Mouse (Mus musculus) neural tube, embryonic 15.5 days (tissue): ENCODE results near the gene Gm281. TPM values are rescaled to one million over a fixed set of nuclear protein-coding genes. Genes with fewer than 3 reads are reported as not detected.
A peak's percentile ranks its signal among the peaks of the same experiment; 100 is the strongest.

Experiments
- ATAC-seq: fragments of 200-750 bp; cut with Nextera tagmentation; 2 replicates; pipeline ENCODE4 v1.8.0; 2017; ENCODE audit warnings: mild to moderate bottlenecking, moderate TSS enrichment, moderate library complexity; ENCODE audit not compliant: low FRiP score
- H3K27ac ChIP-seq: fragments of 300-500 bp; sonication (generic); replicated peaks from 2 replicates; pipeline ENCODE4 v1.5.1; 2015; ENCODE audit warnings: mild to moderate bottlenecking, inconsistent platforms
- H3K27me3 ChIP-seq: fragments of 300-500 bp; sonication (generic); replicated peaks from 2 replicates; pipeline ENCODE4 v1.6.1; 2015; ENCODE audit warnings: inconsistent platforms
- H3K36me3 ChIP-seq: fragments of 300-500 bp; sonication (generic); 2 replicates; pipeline ENCODE4 v1.6.1; 2015; ENCODE audit warnings: inconsistent platforms
- H3K4me1 ChIP-seq: fragments of 300-500 bp; sonication (generic); 2 replicates; pipeline ENCODE4 v1.6.1; 2015; ENCODE audit warnings: inconsistent platforms
- H3K4me2 ChIP-seq: fragments of 300-500 bp; sonication (generic); 2 replicates; pipeline ENCODE4 v1.6.1; 2015; ENCODE audit warnings: inconsistent platforms, mild to moderate bottlenecking, moderate library complexity
- H3K4me3 ChIP-seq: fragments of 300-500 bp; sonication (generic); replicated peaks from 2 replicates; pipeline ENCODE4 v1.5.1; 2015; ENCODE audit warnings: mild to moderate bottlenecking, inconsistent platforms
- H3K9ac ChIP-seq: fragments of 300-500 bp; sonication (generic); replicated peaks from 2 replicates; pipeline ENCODE4 v1.6.1; 2015; ENCODE audit warnings: mild to moderate bottlenecking, inconsistent platforms
- H3K9me3 ChIP-seq: fragments of 300-500 bp; sonication (generic); replicated peaks from 2 replicates; pipeline ENCODE4 v1.6.1; 2016; ENCODE audit warnings: inconsistent platforms
- WGBS: fragments of 180-500 bp; shearing (Covaris S2); methylation state at CpG from one replicate; pipeline ENCODE4 v1.1.7; 2015; ENCODE audit warnings: mixed read lengths; 5-methylcytosine and 5-hydroxymethylcytosine counted together
- polyA plus RNA-seq: library from polyadenylated mRNA; unstranded; fragments of >200 nt; fragmentation: Nextera tagmentation; extraction: Ambion mirVana; gene quantifications from 2 replicates; pipeline ENCODE4 v1.2.1, GENCODE M21; 2015

Gene Gm281
- polyA plus RNA-seq, 1 experiment from 2014 or later: not detected

GRCm38 (mm10) chr14:13933290-13934051 is 19.2 kb upstream of the Gm281 start:
- Histone ChIP-seq H3K9me3 (no peaks in the 10 kb centered on the region), H3K36me3 (no peaks in the 10 kb centered on the region), H3K9ac (0 out of 2 replicates have a peak overlapping the region, but pooled peaks have one; percentile 11), H3K27me3 (no peaks in the 10 kb centered on the region), H3K27ac (no peak overlapping the region), H3K4me2 (peak overlapping the region; percentile 57), H3K4me1 (peaks cover 7% of the 10 kb centered on the region), H3K4me3 (peak overlapping the region; percentile 23)
- WGBS: 37% methylated on average over 26 of the region's 31 CpGs
- peak; percentile 65; the same call in 1 of the 2 replicates for ATAC-seq

DNA sequence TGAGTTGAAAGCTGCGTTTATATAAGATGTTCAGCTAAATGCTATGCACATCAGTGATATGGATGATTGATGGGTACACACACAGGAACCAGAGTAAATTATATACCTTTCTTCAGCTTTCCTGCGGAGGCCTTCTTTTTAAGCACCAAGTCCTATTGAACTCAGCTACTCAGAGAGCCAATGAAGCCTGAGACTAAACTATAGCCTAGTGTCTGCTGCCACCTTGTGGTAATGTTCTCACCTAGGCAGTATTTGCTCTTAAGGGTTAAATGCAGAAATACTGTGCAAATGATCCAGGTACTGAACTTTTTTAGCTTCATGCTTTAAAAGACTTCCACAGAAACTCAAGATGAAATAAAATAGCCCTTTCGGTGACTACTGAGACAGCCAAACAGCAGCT is 3.4 kb upstream of the Gm281 start:
- no peaks in the 10 kb centered on the region for H3K4me1 ChIP-seq
- no peak overlapping the region for H3K9ac ChIP-seq
- no peaks in the 10 kb centered on the region for H3K27me3 ChIP-seq
- H3K36me3 ChIP-seq: no peaks in the 10 kb centered on the region
- no peaks in the 10 kb centered on the region for H3K9me3 ChIP-seq
- WGBS: 28% methylated on average over 3 of the region's 3 CpGs
- H3K4me3 ChIP-seq: no peak overlapping the region
- no peak overlapping the region for H3K27ac ChIP-seq
- H3K4me2 ChIP-seq: no peak overlapping the region
- ATAC-seq: peak; percentile 87; the same call in 1 of the 2 replicates

DNA sequence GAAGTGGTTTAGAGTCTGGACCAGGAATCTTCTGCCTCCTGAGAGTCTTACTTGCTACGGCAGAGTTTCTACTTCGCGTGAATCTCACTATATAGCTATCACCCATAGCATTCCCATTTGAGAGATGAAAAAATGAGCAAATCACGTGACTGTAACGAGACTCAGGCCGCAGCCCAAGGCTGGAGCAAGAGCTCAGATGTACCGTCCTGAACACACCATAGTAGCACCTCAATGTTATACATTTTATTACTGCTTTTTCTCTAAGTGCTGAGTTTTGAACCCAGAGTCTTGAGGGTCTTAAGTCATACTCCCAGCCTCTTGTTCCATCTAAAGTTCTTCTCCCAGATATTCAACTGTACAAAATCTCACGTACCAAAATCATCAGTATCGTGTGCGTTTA is 2.9 kb upstream of the Gm281 start:
- H3K9ac ChIP-seq: no peak overlapping the region
- no peaks in the 10 kb centered on the region for H3K9me3 ChIP-seq
- H3K27ac ChIP-seq: no peak overlapping the region
- no peak overlapping the region for H3K4me3 ChIP-seq
- H3K4me2 ChIP-seq: no peak overlapping the region
- H3K27me3 ChIP-seq: no peaks in the 10 kb centered on the region
- ATAC-seq: no peak; the same call in 1 of the 2 replicates
- no peaks in the 10 kb centered on the region for H3K4me1 ChIP-seq
- no peaks in the 10 kb centered on the region for H3K36me3 ChIP-seq
- 92% methylated on average over 10 of the region's 10 CpGs for WGBS

DNA sequence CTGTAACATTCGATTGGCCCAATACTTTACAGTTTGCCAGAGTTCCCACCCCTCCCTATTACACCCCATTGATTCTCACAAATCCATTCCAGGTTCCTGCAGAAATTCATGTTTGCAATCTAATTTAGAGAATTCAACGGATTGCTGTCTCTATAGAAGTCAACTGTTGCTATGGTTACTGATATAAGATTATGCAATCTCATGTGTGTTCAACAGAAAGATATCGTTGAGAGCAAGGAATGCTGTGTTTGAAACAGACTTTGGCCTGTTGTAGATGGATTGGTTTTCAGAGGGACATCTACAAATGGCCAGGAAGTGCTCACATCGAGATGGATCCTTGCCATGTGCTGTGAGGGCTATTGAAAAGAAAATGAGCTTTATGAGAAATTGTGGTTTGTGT is 929 bp upstream of the Gm281 start:
- WGBS: 74% methylated on average over 4 of the region's 4 CpGs

GRCm38 (mm10) chr14:13910148-13910547 is 4.1 kb downstream of the Gm281 start:
- Histone ChIP-seq H3K27me3 (no peaks in the 10 kb centered on the region), H3K4me1 (no peaks in the 10 kb centered on the region), H3K36me3 (no peaks in the 10 kb centered on the region), H3K4me2 (no peak overlapping the region), H3K9ac (no peak overlapping the region), H3K4me3 (no peak overlapping the region), H3K9me3 (no peaks in the 10 kb centered on the region), H3K27ac (no peak overlapping the region)
- WGBS: 95% methylated on average over 2 of the region's 2 CpGs
- ATAC-seq: no peak

More for the DNA sequence above, 929 bp upstream of the Gm281 start:
- Histone ChIP-seq H3K9ac (no peak overlapping the region), H3K36me3 (no peaks in the 10 kb centered on the region), H3K9me3 (no peaks in the 10 kb centered on the region), H3K27me3 (no peaks in the 10 kb centered on the region), H3K4me3 (no peak overlapping the region), H3K27ac (no peak overlapping the region), H3K4me2 (no peak overlapping the region), H3K4me1 (no peaks in the 10 kb centered on the region)
- no peak for ATAC-seq

DNA sequence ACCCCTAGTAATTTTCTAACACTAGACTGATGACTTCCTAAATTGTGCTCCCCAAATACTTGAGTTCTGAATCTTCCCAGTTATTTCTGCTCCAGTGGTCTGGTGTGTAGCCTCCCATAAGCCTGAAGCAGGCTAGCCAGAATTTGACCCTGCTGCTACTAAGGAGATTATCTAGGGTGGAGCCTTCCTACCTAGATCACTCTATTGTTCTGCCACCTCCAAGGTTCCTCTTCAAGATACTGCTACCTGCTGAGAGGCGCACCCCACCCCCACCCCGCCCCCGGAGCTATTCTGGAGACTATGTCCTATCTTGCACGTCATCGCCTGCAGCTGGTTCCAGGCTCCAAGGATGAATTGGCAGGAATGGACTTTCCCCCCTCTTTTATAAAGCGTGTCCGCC is 7.1 kb downstream of the Gm281 start:
- WGBS: 94% methylated on average over 7 of the region's 7 CpGs
- no peak overlapping the region for H3K9ac ChIP-seq
- no peak overlapping the region for H3K27ac ChIP-seq
- H3K4me3 ChIP-seq: no peak overlapping the region
- no peak for ATAC-seq
- no peaks in the 10 kb centered on the region for H3K4me1 ChIP-seq
- no peaks in the 10 kb centered on the region for H3K9me3 ChIP-seq
- H3K4me2 ChIP-seq: no peak overlapping the region
- no peaks in the 10 kb centered on the region for H3K27me3 ChIP-seq
- H3K36me3 ChIP-seq: no peaks in the 10 kb centered on the region

GRCm38 (mm10) chr14:13906461-13906860 is 7.8 kb downstream of the Gm281 start:
- Histone ChIP-seq H3K9me3 (no peaks in the 10 kb centered on the region), H3K9ac (no peak overlapping the region), H3K4me1 (0 out of 2 replicates have a peak, but pooled peaks cover under 1% of the 10 kb centered on the region), H3K27ac (no peak overlapping the region), H3K4me2 (no peak overlapping the region), H3K4me3 (no peak overlapping the region), H3K27me3 (no peaks in the 10 kb centered on the region), H3K36me3 (no peaks in the 10 kb centered on the region)
- ATAC-seq: no peak
- 90% methylated on average over 1 of the region's 1 CpGs for WGBS

DNA sequence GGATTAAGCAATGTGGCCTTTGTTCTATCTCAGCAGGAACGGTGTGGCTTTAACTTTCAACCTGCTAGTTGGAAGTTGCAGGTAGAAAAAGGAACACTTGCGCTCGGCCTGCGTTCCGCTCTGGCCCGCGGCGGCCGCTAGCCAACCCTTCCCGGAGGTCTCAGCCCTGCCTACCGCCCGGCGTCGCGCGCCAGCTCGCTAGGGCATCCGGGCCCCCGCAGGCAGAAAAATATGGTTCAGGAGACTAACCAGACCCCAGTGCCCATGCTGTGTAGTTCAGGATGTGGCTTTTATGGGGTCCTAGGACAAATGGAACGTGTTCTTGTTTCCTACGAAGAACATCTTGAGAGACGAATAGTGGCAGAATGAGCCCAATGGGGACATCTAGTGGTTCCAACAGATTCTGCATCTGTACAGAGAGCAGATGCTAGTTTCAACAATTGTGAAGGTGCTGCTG is 12.6 kb downstream of the Gm281 start:
- Histone ChIP-seq H3K9ac (peak overlapping the region; percentile 64), H3K4me3 (peak overlapping the region; percentile 54), H3K4me1 (0 out of 2 replicates have a peak, but pooled peaks cover 5% of the 10 kb centered on the region), H3K36me3 (no peaks in the 10 kb centered on the region), H3K4me2 (peak overlapping the region; percentile 90), H3K27ac (no peak overlapping the region), H3K27me3 (peaks cover 6% of the 10 kb centered on the region), H3K9me3 (no peaks in the 10 kb centered on the region)
- under 1% methylated on average over 22 of the region's 22 CpGs for WGBS
- peak; percentile 90 for ATAC-seq

DNA sequence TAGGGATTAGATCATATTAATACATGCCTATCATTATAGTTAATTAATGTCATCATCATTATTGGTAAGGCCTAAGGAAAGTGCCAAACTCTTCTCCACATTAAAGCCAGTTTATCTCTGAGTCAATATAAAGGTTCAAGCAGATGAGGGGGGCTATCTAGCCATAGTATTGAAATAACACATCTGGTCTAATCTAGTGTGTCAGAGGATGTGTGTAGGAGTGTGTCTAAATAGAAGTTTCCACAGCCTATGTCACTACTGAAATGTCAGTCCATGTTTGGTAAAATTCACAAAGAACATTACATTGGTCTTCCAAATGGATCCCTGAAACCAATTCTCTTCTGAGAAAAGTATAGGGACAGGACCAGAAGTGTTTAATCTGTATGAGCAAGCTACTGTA is 19.1 kb downstream of the Gm281 start:
- H3K4me3 ChIP-seq: no peak overlapping the region
- ATAC-seq: no peak
- H3K27ac ChIP-seq: no peak overlapping the region
- no peak overlapping the region for H3K9ac ChIP-seq
- H3K27me3 ChIP-seq: no peaks in the 10 kb centered on the region
- H3K36me3 ChIP-seq: no peaks in the 10 kb centered on the region
- no peaks in the 10 kb centered on the region for H3K9me3 ChIP-seq
- no peaks in the 10 kb centered on the region for H3K4me1 ChIP-seq
- H3K4me2 ChIP-seq: no peak overlapping the region

DNA sequence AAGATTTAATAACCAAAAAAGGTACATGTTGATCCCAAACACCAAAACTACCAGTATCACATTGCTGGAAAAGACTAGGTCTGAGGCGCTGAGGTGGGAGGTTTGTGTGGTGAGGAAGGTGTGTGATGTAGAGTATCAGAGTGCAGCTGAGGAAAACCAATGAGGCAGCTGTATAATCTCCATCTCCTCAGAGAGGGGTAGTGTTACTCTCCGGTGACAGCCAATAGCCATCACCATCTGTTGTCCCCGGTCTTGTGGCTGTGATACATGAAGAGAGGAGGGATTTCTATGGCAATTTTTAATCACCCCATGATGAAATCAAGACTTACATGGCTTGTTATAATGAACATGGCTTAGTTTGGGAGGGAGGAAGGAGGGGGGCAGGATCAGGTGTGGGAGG is 20.5 kb downstream of the Gm281 start:
- Histone ChIP-seq H3K4me2 (no peak overlapping the region), H3K9ac (no peak overlapping the region), H3K4me1 (no peaks in the 10 kb centered on the region), H3K27me3 (no peaks in the 10 kb centered on the region), H3K9me3 (no peaks in the 10 kb centered on the region), H3K36me3 (no peaks in the 10 kb centered on the region), H3K4me3 (no peak overlapping the region), H3K27ac (no peak overlapping the region)
- WGBS: 68% methylated on average over 3 of the region's 3 CpGs
- no peak for ATAC-seq

DNA sequence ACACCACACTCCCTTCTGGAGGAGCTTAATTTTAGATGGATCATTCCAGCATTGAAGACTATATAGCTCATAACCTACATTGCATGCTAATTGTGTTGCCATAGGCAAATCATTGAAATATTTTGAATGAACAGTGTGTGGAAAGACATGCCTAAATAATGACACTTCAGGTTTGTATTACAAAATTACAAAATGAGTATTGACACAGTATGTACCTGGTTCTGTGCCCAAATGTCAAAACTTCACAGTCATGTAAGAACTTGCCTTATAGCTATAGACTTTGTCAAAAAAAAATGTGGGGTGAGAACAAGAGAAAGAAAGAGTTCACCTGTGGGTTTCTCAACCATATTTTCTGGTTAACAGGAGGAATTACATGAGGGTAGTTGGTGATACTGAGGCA is 52.9 kb downstream of the Gm281 start:
- Histone ChIP-seq H3K27ac (no peak overlapping the region), H3K36me3 (no peaks in the 10 kb centered on the region), H3K4me2 (no peak overlapping the region), H3K27me3 (no peaks in the 10 kb centered on the region), H3K9me3 (no peaks in the 10 kb centered on the region), H3K4me3 (no peak overlapping the region), H3K4me1 (no peaks in the 10 kb centered on the region), H3K9ac (no peak overlapping the region)
- no peak for ATAC-seq

- Histone ChIP-seq H3K4me3 (no peak overlapping the region), H3K9ac (no peak overlapping the region), H3K4me2 (no peak overlapping the region), H3K27ac (no peak overlapping the region), H3K9me3 (no peaks in the 10 kb centered on the region), H3K27me3 (no peaks in the 10 kb centered on the region), H3K36me3 (no peaks in the 10 kb centered on the region), H3K4me1 (no peaks in the 10 kb centered on the region)
- WGBS: 77% methylated on average over 3 of the region's 3 CpGs
- ATAC-seq: peak; percentile 78; the same call in 1 of the 2 replicates
Measured at GRCm38 (mm10) chr14:13812801-13813479, 101.3 kb downstream of the Gm281 start.
